Mouse (Mus musculus) liver, embryonic 14 days (tissue): ENCODE measurements around the gene Tnfaip2. TPM values are rescaled to one million over a fixed set of nuclear protein-coding genes. Genes with fewer than 3 reads are reported as not detected.

ENCODE experiments used
- polyA plus RNA-seq: library from polyadenylated mRNA; depleted of rRNA; stranded (reverse); fragments of >200 nt; gene quantifications from 2 replicates; pipeline ENCODE4 v1.2.3, GENCODE M21; 2012; rRNA removed

Gene Tnfaip2
- polyA plus RNA-seq, result 47.4 and 57.5 TPM in 2 replicates

GRCm38 (mm10) chr12:111442309-111443010 lies at the start of gene Tnfaip2:
TSS of gene Tnfaip2 (plus strand) at chr12:111442469.

GRCm38 (mm10) chr12:111406622-111407021 lies 35.6 kb upstream of the Tnfaip2 start, which contains the start of gene Lbhd2:
TSS of gene Lbhd2 (plus strand) at chr12:111406809.

GRCm38 (mm10) chr12:111416921-111417779 lies 25.1 kb upstream of the Tnfaip2 start, which contains the start of gene Exoc3l4:
TSS of gene Exoc3l4 (plus strand) at chr12:111417017.

GRCm38 (mm10) chr12:111485652-111486306 lies 43.5 kb downstream of the Tnfaip2 start, which contains the start of gene Gm266:
TSS of gene Gm266 (minus strand) at chr12:111485823.

Other genes starting within 250 kb of the Tnfaip2 start
- gene Amn, start 171.4 kb upstream of the Tnfaip2 start, polyA plus RNA-seq, result 0.89 and 0.92 TPM in 2 replicates
- gene Cdc42bpb, start 64.8 kb upstream of the Tnfaip2 start, polyA plus RNA-seq, result 20.9 and 22.2 TPM in 2 replicates
- not detected in 2 replicates for gene Lbhd2, start 35.7 kb upstream of the Tnfaip2 start, polyA plus RNA-seq
- 18.2 and 19.2 TPM in 2 replicates for gene Exoc3l4, start 25.5 kb upstream of the Tnfaip2 start, polyA plus RNA-seq
- 0.50 and 0.66 TPM in 2 replicates for gene Gm266, start 43.4 kb downstream of the Tnfaip2 start, polyA plus RNA-seq
- 118 and 139 TPM in 2 replicates for gene Eif5, start 95.5 kb downstream of the Tnfaip2 start, polyA plus RNA-seq
- 22.5 and 26.2 TPM in 2 replicates for gene Mark3, start 132.1 kb downstream of the Tnfaip2 start, polyA plus RNA-seq
- gene Ckb, start 229.9 kb downstream of the Tnfaip2 start, polyA plus RNA-seq, result 22.5 and 26.7 TPM in 2 replicates
- 15.6 and 17.6 TPM in 2 replicates for gene Trmt61a, start 235.6 kb downstream of the Tnfaip2 start, polyA plus RNA-seq